Mouse (Mus musculus) brain, adult 2 months (tissue): ENCODE data around the gene Mfsd2a.
A peak's percentile ranks its signal among the peaks of the same experiment; 100 is the strongest.

ENCODE experiments used
- DNase-seq: peaks from one replicate; pipeline ENCODE4 v3.0.0; 2011; ENCODE audit warnings: low read depth, low spot score

Gene Mfsd2a

DNA sequence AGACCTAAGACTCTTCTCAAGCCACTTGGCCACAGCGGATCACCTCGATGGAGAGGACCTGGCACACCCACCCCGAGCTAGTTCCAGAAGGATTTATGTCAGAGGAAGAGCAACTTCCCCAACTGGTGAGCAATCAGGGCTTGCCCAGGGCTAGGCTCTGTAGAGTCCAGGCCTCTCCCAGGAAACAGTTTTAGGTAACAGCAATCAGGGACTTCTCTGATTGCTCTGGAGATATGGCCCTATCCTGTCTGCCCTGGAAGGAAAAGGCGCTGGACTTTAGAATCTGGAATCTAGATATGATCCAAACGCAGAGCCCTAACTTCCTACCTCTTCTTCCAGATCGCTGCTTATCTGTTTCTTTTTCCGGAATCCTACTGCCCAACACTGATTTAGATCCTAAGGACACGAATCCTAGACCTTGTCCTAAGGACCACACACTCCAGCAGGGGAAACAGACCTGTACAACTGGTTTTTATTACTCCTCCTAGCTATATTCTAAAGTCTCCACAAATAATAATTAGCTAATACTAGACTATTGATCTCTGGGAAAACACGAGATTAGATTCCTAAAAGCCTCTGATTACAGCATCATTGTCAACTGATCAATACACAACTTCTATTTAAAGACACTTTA, 25.4 kb downstream of the Mfsd2a start:
- no peak for DNase-seq

DNA sequence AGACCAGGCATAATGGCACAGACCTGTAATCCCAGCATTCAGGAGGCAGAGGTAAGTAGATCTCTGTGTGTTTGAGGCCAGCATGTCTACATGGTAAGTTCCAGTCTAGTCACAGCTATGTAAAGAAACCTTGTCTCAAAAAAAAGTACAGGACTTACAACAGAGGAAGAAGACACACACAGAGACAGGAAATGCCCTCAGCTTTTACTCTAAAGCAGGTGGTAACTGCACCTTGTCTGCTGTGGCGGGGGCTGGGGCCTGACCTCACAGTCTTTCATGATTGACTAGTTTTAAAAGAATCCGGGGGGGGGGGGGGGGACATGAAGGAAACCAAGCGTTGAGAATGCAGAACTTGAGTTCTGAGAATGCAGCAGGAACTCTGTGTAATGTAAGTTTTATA, 27.1 kb downstream of the Mfsd2a start:
- no peak for DNase-seq

DNA sequence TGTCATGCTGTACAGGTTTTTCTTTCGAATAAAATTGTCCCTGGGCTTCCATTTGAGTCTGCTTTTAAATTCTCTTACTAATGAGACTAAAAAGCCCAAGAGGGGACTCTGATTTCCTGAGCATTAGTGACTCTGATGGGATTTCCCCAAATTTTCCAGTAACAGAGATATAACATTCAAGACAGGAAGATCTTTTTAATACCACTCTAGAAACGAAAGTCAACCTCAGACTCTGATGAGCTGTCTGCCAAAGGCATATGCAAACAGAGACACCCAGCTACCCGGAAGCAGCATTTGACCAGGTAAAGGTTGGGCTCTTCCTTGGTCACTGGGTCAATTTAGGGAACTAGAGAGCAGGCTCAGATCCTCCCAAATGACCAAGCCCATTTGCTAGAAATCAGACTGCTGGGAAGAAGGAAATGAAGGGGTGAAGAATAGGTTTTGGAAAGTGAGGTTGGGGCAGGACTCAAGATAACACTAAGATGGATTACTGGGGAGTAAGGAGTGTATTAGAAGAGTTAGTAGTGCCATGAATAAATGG, 27.9 kb downstream of the Mfsd2a start:
- DNase-seq: no peak

DNA sequence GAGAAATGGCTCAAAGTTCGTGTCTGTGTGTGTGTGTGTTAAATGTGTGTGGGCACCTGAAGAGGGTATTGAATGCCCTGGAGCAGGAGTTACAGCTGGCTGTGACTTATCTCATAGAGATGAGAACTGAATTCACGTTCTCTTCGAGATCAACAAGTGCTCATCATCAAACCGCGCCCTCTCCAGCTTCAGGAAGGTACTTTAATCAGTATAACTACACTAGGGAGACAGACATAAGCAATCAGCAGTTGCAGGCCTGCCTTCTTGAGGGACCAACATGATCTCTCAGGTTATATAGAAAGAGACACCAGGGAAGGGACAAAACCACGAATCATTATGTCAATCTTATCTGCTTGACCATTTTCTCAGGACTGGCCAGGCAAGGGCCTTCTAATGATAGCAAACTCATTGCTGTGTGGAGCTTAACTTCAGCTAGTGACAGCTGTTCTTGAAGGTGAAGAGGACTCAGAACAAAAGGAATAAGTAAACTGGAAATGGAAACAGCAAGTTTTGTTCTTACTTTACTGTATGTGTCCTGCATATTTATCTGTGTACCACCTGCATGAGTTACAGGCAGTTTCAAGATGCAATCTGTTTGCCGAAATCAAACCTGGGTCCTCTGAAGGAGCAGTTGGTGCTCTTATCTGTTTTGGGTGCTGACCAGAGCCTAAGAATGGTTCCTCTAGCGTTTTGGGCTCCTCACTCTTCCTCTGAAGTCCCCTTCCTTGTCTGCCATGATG, 28.6 kb downstream of the Mfsd2a start:
- no peak for DNase-seq

DNA sequence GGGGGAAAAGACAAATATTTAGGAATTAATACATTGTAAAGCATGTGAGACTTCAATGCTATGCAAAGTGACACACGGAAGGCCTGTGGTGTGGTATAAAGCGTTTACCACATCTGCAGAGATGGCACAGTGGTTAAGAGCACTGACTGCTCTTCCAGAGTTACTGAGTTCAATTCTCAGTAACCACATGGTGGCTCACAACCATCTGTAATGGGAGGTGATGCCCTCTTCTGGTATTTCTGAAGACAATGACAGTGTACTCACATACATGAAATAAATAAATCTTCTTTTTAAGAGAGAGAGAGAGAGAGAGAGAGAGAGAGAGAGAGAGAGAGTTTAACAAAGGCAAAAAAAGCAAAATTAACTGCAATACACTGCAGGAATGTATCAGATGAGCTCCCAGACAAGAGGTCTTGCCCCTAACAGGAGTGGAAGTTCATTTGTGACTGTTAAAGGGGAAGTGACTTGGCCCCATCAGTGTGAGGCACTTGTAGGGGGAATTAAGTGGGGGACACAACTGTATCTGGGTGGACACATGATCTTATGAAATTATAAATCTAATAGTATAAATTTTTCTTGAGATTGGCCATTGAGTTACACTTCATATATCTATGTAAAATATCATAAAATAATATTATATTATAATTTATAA, 29.9 kb downstream of the Mfsd2a start:
- DNase-seq: no peak

DNA sequence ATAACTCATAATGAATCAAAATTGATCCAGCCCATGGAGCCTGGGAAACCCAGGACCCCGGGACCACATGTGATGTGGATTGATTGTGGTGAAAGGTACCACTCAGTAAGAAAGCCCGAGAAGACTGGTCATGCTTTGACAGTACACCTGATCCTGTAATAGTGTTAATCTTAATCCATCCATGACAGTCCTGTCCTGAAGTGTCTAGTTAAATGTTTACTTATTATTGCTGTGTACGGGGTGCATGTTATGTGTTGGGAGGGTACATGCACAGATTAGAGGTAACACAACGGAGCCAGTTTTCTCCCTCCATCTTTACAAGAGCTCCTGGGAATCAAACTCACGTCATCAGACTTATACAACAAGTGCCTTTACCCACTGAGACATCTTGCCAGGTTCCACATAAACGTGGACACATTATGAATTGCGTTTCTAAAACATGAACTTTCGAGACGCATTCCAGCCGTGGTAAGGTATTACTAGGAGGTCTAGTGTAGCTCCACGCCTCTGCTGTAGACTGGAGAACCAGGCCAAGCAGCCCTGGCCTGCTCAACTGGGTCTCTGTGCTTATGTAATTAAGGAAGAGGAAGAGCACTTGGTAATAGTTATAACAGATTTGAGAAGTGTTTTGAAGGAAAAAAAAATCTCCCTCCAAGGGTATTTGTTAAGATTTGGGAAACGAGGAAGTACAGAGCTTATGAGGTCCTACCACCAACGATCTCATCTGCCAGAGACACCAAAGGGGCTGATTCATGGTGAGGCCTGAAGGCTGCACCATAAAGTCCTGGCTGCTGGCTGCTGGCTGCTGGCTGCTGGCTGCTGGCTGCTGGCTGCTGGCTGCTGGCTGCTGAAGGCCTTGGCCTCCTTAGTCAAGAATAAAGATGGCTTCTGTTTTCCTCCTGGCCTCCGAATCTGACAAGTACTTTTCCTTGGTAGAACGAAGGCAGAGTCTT, 37.3 kb downstream of the Mfsd2a start:
- DNase-seq: no peak

DNA sequence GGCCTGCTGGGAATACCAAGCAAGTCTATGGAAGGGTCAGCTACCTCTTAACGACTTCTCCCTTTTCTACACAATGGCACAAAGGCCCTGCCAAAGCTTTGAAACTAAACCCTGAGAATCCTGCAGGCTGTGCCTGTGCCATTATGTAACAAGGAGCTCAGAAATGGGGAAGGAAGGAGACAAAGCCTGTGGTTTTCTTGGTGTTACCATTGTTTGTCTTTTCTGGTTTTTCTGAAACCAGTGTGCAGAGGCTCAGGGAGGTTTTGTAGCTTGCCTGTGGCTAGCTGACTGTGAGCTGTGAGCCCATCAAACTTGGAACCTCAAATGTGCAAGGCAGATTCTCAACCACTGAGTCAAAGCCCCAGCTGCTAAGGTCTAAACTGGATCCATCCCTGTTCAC, 38.1 kb downstream of the Mfsd2a start:
- peak; percentile 23 for DNase-seq

DNA sequence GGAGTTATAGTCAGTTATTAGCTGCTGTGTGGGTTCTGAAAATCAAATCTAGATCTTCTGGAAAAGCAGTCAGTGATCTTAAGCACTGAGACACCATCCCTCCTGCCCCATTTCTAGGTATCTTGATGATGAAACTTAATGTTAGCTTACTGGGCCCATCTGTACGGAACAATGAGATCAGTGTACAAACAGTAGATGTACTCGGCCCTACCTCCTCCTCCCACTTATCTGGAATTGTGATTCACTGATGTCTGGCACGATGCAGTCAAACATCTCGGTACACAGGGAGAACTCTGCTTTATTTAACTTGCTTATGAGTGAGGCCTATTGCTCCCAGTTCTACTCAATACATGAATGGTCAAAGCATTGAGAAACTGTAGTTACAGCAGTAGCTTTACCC, 45.0 kb downstream of the Mfsd2a start:
- DNase-seq: peak; percentile 14

DNA sequence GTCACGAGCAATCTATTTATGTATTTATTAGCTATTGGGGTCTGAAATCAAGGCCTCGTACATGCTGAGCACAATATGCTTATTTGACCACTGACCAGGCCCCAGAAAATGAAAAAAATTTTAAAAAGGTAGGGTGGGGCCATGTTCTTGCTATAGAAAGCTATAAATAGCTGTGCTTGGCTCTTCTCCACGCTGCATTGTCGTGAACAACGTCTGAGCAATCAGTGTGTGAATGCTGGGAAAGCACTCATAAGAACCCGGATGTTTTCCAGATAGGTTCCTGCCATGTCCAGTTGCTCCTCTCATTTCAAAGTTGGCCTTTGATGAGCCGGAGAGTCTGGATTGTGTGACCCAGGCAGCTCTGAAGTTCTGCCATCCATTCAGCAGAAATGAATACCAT, 46.8 kb downstream of the Mfsd2a start:
- peak; percentile 22 for DNase-seq

DNA sequence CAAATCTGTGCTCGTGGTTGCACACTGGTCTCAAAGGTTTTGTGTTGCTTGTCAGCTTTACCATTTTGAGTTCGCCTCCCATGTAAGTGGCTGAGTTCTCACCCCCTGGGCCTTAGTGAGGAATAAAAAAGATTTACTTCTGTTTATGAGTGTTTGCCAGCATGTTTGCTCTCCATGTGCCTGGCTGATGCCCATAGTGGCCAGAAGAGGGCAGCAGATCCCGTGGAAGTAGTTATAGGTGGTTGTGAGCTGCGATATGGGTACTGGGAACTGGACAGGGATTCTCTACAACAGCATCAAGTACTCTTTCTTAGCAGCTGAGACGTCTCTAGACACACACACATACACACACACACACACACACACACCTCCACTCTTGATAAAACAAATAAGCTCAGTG, 48.4 kb downstream of the Mfsd2a start:
- DNase-seq: no peak

DNA sequence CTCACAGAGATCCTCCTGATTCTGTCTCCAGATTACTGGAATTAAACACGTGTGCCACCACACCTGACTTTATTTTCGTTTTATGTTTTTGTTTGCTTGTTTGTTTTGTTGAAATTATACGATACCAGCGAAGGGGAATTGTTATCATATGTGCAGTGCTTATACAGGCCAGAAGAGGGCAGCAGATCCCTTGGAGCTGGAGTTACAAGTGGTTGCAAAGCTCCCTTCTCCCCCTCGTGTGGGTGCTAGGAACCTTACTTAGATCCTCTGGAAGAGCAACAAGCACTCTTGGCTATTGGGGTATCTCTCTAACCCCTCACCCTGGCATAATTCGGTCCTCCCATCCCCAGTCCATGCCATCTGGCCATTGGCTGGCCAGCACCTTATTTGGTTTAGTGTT, 50.4 kb downstream of the Mfsd2a start:
- DNase-seq: peak; percentile 39

DNA sequence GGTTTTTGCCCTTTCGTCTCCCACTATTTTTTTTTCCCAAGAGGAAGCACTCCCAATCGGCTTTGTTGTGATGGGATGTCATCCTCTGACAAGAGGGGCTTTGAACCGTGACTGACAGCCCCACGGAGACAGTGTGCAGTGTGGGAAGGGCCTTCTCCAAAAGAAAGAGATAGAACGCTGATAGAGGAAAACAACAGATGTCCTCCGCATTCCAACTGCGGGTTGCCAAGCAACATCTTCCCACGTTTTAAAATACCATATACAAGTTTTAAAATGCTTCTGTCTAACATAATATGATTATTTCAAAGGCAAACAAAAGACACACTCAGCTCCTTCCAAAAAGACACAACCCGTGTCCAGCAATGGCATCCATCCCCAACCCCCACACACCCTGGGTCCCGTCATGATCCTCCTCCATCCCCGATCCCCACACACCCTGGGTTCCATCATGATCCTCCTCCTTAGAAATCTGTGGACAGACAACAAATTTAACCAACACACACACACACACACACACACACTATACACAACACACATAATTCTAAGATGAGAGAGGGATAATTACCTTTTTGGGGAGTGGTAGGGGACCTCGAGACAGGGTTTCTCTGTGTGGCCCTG, 51.3 kb downstream of the Mfsd2a start:
- peak; percentile 77 for DNase-seq

DNA sequence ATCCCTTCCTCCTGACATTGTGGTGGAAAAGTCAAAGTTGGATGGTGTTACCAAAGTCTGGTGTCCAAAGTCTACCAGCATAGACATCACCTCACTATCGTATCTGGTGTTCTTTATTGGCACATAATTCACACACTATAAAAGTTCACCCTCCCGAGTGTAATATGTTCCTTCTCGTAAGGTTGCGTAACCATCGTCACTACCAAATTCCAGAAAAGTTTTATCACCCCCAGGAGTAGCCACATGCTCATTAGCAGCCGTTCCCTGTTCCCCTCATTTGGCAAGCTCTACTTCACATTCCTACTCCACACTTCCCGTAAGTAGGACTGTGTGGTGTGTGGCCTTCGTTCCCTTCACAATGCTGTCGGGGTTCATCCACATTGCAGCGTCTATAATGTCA, 55.6 kb downstream of the Mfsd2a start:
- DNase-seq: no peak

DNA sequence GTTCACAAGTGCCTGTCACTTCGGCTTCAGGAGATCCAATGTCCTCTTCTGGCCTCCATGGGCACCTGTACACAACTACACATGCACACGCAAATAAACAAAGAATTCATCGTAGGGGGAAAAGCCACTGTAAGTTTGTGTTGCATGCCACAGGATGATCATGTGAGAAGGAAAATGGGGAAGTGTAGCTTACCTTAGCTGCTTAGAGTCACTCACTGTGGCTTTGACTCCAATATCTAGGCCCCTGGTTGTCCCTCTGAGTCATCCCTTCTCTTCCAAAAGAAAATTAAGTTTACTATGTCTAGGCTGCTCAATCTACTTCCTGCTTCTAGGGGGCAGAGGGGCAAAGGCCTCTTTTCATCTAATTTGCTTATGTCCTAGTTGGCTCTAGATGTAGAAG, 57.3 kb downstream of the Mfsd2a start:
- no peak for DNase-seq

DNA sequence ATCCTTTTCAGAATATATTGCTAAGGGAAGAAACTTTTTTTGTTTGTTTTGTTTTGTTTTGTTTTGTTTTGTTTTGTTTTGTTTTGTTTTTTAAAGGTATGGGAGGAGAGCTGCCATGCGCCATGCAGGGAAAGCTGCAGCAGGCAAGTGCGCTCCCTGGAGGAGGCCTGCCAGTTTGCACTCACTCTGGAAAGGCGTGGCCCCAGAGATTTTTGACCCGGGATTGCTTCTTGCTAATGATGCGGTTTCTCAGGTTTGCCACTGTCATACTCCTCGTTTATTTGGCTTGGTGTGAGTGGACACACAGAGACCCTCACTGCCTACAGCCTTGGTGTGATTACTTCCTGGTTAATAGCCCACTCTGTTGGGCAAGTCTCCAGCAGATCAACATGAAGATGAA, 58.8 kb downstream of the Mfsd2a start:
- no peak for DNase-seq

DNA sequence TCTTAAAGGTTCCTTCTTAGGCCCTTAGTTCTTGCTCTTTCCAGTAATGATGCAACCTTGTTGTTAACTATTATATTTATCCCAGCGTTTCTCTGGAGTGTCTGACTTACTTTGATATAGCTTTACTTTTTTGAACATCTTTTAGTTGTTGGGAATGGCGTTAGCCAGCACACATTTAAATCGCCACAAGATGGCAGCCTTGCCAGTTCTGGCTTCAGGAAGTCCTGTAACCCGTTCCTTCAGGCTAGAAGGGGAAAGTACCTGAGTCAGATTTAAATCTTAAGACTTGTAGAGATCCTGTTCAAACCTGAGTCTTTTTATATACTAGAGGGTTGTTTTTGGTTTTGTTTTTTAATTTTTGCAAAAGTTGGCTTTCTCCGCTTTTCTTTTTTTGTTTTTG, 62.7 kb downstream of the Mfsd2a start:
- peak; percentile 89 for DNase-seq

DNA sequence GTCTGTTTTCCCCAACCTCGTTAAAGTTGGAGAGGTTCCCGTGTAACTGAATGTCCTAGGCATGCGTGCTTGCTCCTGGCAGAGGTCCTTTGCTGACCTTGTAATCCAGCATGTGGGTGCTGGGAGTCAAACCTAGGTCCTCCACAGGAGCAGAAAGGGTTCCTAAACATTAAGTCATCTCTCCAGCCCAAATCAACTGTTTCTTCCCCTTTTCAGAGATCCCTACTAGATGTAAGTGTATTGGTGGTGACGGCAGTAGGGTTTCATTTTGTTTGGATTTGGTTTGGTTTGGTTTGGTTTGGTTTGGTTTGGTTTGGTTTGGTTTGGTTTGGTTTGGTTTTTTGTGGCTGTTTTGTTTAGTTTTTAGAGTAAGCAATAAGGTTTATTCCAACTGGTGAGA, 63.2 kb downstream of the Mfsd2a start:
- no peak for DNase-seq
